Mouse (Mus musculus): ENCODE results near the gene Exoc3l4.

The Exoc3l4 gene

GRCm38 (mm10) chr12:111409583-111409982, 7.2 kb upstream of the Exoc3l4 start:
- no peak for DNase-seq (ENCODE audit: extremely low read depth, insufficient read length, low spot score)

- DNase-seq (ENCODE audit: extremely low read depth, insufficient read length, low spot score), result peak; percentile 55
Measured at GRCm38 (mm10) chr12:111411631-111412355, 5.0 kb upstream of the Exoc3l4 start.

- DNase-seq (ENCODE audit: extremely low read depth, insufficient read length, low spot score), result no peak
Measured at GRCm38 (mm10) chr12:111412581-111413284, 4.1 kb upstream of the Exoc3l4 start.

GRCm38 (mm10) chr12:111413300-111413699, 3.5 kb upstream of the Exoc3l4 start:
- DNase-seq (ENCODE audit: extremely low read depth, insufficient read length, low spot score), result peak; percentile 86

GRCm38 (mm10) chr12:111419918-111420317, 3.1 kb downstream of the Exoc3l4 start:
- DNase-seq (ENCODE audit: extremely low read depth, insufficient read length, low spot score), result no peak

GRCm38 (mm10) chr12:111420946-111421709, 4.3 kb downstream of the Exoc3l4 start:
- DNase-seq (ENCODE audit: extremely low read depth, insufficient read length, low spot score), result peak; percentile 74

GRCm38 (mm10) chr12:111422852-111423251, 6.0 kb downstream of the Exoc3l4 start:
- DNase-seq (ENCODE audit: extremely low read depth, insufficient read length, low spot score), result no peak

GRCm38 (mm10) chr12:111423570-111424129, 6.8 kb downstream of the Exoc3l4 start:
- no peak for DNase-seq (ENCODE audit: extremely low read depth, insufficient read length, low spot score)

- DNase-seq (ENCODE audit: extremely low read depth, insufficient read length, low spot score), result no peak
Measured at GRCm38 (mm10) chr12:111424547-111424946, 7.7 kb downstream of the Exoc3l4 start.

- DNase-seq (ENCODE audit: extremely low read depth, insufficient read length, low spot score), result peak; percentile 67
Measured at GRCm38 (mm10) chr12:111425258-111425657, 8.4 kb downstream of the Exoc3l4 start.

GRCm38 (mm10) chr12:111425789-111426460, 9.1 kb downstream of the Exoc3l4 start:
- peak; percentile 81 for DNase-seq (ENCODE audit: extremely low read depth, insufficient read length, low spot score)

- no peak for DNase-seq (ENCODE audit: extremely low read depth, insufficient read length, low spot score)
Measured at GRCm38 (mm10) chr12:111427438-111428113, 10.8 kb downstream of the Exoc3l4 start.

- no peak for DNase-seq (ENCODE audit: extremely low read depth, insufficient read length, low spot score)
Measured at GRCm38 (mm10) chr12:111428364-111428763, 11.5 kb downstream of the Exoc3l4 start.

GRCm38 (mm10) chr12:111428961-111429911, 12.4 kb downstream of the Exoc3l4 start:
- DNase-seq (ENCODE audit: extremely low read depth, insufficient read length, low spot score), result peak; percentile 83

- DNase-seq (ENCODE audit: extremely low read depth, insufficient read length, low spot score), result peak; percentile 84
Measured at GRCm38 (mm10) chr12:111430049-111430867, 13.4 kb downstream of the Exoc3l4 start.

- no peak for DNase-seq (ENCODE audit: extremely low read depth, insufficient read length, low spot score)
Measured at GRCm38 (mm10) chr12:111430868-111431817, 14.3 kb downstream of the Exoc3l4 start.

GRCm38 (mm10) chr12:111432097-111432496, 15.3 kb downstream of the Exoc3l4 start:
- DNase-seq (ENCODE audit: extremely low read depth, insufficient read length, low spot score), result no peak

All from 3134 (cell line).